Mouse (Mus musculus) heart, embryonic 11.5 days (tissue): ENCODE data around the gene Gprin1. TPM values are rescaled to one million over a fixed set of nuclear protein-coding genes. Genes with fewer than 3 reads are reported as not detected.
A peak's percentile ranks its signal among the peaks of the same experiment; 100 is the strongest.

Experiments
- ATAC-seq: fragments of 200-750 bp; cut with Nextera tagmentation; replicated peaks from 2 replicates; pipeline ENCODE4 v1.8.0; 2017; ENCODE audit warnings: moderate library complexity; ENCODE audit not compliant: insufficient number of reproducible peaks, low FRiP score, low TSS enrichment
- H3K27ac ChIP-seq: fragments of 300-500 bp; sonication (generic); 2 replicates; pipeline ENCODE4 v1.5.1; 2014; ENCODE audit warnings: mild to moderate bottlenecking, low read depth, low read length
- H3K27me3 ChIP-seq: fragments of 300-500 bp; sonication (generic); 2 replicates; pipeline ENCODE4 v1.6.1; 2014; ENCODE audit warnings: mild to moderate bottlenecking, low read length, mixed read lengths; ENCODE audit not compliant: control insufficient read depth, insufficient read depth
- H3K36me3 ChIP-seq: fragments of 300-500 bp; sonication (generic); 2 replicates; pipeline ENCODE4 v1.6.1; 2014; ENCODE audit warnings: mild to moderate bottlenecking, low read length, moderate library complexity, mixed read lengths; ENCODE audit not compliant: control insufficient read depth, insufficient read depth
- H3K4me1 ChIP-seq: fragments of 300-500 bp; sonication (generic); 2 replicates; pipeline ENCODE4 v1.6.1; 2014; ENCODE audit warnings: low read length; ENCODE audit not compliant: control insufficient read depth, insufficient read depth
- H3K4me2 ChIP-seq: fragments of 300-500 bp; sonication (generic); 2 replicates; pipeline ENCODE4 v1.6.1; 2014; ENCODE audit warnings: mild to moderate bottlenecking, moderate library complexity
- H3K4me3 ChIP-seq: fragments of 300-500 bp; sonication (generic); 2 replicates; pipeline ENCODE4 v1.5.1; 2014; ENCODE audit warnings: low read depth, low read length
- H3K9ac ChIP-seq: fragments of 300-500 bp; sonication (generic); 2 replicates; pipeline ENCODE4 v1.6.1; 2014; ENCODE audit warnings: mild to moderate bottlenecking, low read depth, low read length, moderate library complexity
- H3K9me3 ChIP-seq: fragments of 300-500 bp; sonication (generic); replicated peaks from 2 replicates; pipeline ENCODE4 v1.6.1; 2016; ENCODE audit warnings: low read length; ENCODE audit not compliant: control insufficient read depth
- WGBS: fragments of 180-500 bp; shearing (Covaris S2); extraction: QIAGEN DNeasy Blood & Tissue Kit; methylation state at CpG from one replicate; pipeline ENCODE4 v1.1.7; 2014; ENCODE audit not compliant: insufficient replicate concordance; 5-methylcytosine and 5-hydroxymethylcytosine counted together
- polyA plus RNA-seq: library from polyadenylated mRNA; unstranded; fragments of >200 nt; fragmentation: Nextera tagmentation; extraction: Ambion mirVana; gene quantifications from 2 replicates; pipeline ENCODE4 v1.2.1, GENCODE M21; 2014

Gene Gprin1
- 0.13 TPM in 2 replicates for polyA plus RNA-seq

- Histone ChIP-seq H3K27ac (no peak within 1 kb of the TSS), H3K4me1 (peaks cover 6% of the 10 kb centered on the region; the same call in 1 of the 2 replicates), H3K4me3 (peak within 1 kb of the TSS; percentile 54), H3K36me3 (no peaks in the 10 kb centered on the region), H3K4me2 (peak within 1 kb of the TSS; percentile 90), H3K9ac (no peak within 1 kb of the TSS), H3K27me3 (peaks cover 48% of the 10 kb centered on the region), H3K9me3 (no peaks in the 10 kb centered on the region)
- WGBS, result 3% methylated on average over 29 of the region's 29 CpGs
- ATAC-seq, result no peak
Observed at GRCm38 (mm10) chr13:54749864-54750411, at the start of gene Gprin1. Gene Gprin1 (minus strand): TSS chr13:54749874.

GRCm38 (mm10) chr13:54798740-54799139, 49.1 kb upstream of the Gprin1 start:
- H3K4me1 ChIP-seq, result no peaks in the 10 kb centered on the region
- H3K27ac ChIP-seq, result no peak overlapping the region
- no peak overlapping the region for H3K4me3 ChIP-seq
- no peaks in the 10 kb centered on the region for H3K36me3 ChIP-seq
- H3K9me3 ChIP-seq, result no peaks in the 10 kb centered on the region
- H3K4me2 ChIP-seq, result no peak overlapping the region
- WGBS, result 60% methylated on average over 10 of the region's 10 CpGs
- no peak for ATAC-seq
- H3K27me3 ChIP-seq, result peaks cover 17% of the 10 kb centered on the region
- 0 out of 2 replicates have a peak overlapping the region, but pooled peaks have one; percentile 12 for H3K9ac ChIP-seq

GRCm38 (mm10) chr13:54797861-54798643, 48.4 kb upstream of the Gprin1 start:
- H3K4me1 ChIP-seq, result no peaks in the 10 kb centered on the region
- ATAC-seq, result no peak
- 75% methylated on average over 16 of the region's 16 CpGs for WGBS
- H3K9ac ChIP-seq, result no peak overlapping the region
- H3K4me3 ChIP-seq, result no peak overlapping the region
- no peak overlapping the region for H3K27ac ChIP-seq
- no peak overlapping the region for H3K4me2 ChIP-seq
- H3K9me3 ChIP-seq, result no peaks in the 10 kb centered on the region
- H3K36me3 ChIP-seq, result no peaks in the 10 kb centered on the region
- peaks cover 17% of the 10 kb centered on the region for H3K27me3 ChIP-seq

- no peak overlapping the region for H3K4me2 ChIP-seq
- WGBS, result 35% methylated on average over 4 of the region's 4 CpGs
- ATAC-seq, result no peak
- H3K9ac ChIP-seq, result no peak overlapping the region
- H3K27ac ChIP-seq, result no peak overlapping the region
- no peak overlapping the region for H3K4me3 ChIP-seq
- no peaks in the 10 kb centered on the region for H3K9me3 ChIP-seq
- H3K4me1 ChIP-seq, result 0 out of 2 replicates have a peak, but pooled peaks cover 3% of the 10 kb centered on the region
- H3K36me3 ChIP-seq, result no peaks in the 10 kb centered on the region
- H3K27me3 ChIP-seq, result peaks cover 18% of the 10 kb centered on the region
Observed at GRCm38 (mm10) chr13:54797356-54797755, 47.7 kb upstream of the Gprin1 start.

GRCm38 (mm10) chr13:54794843-54795242, 45.2 kb upstream of the Gprin1 start:
- 43% methylated on average over 5 of the region's 5 CpGs for WGBS
- Histone ChIP-seq H3K4me3 (no peak overlapping the region), H3K27ac (no peak overlapping the region), H3K27me3 (peaks cover 39% of the 10 kb centered on the region), H3K4me1 (peaks cover 6% of the 10 kb centered on the region; the same call in 1 of the 2 replicates), H3K9ac (no peak overlapping the region), H3K36me3 (no peaks in the 10 kb centered on the region), H3K4me2 (no peak overlapping the region), H3K9me3 (no peaks in the 10 kb centered on the region)
- no peak for ATAC-seq

GRCm38 (mm10) chr13:54794002-54794577, 44.4 kb upstream of the Gprin1 start:
- no peaks in the 10 kb centered on the region for H3K36me3 ChIP-seq
- H3K4me3 ChIP-seq, result no peak overlapping the region
- no peak overlapping the region for H3K4me2 ChIP-seq
- peaks cover 39% of the 10 kb centered on the region for H3K27me3 ChIP-seq
- H3K27ac ChIP-seq, result no peak overlapping the region
- H3K4me1 ChIP-seq, result peaks cover 8% of the 10 kb centered on the region; the same call in 1 of the 2 replicates
- H3K9me3 ChIP-seq, result no peaks in the 10 kb centered on the region
- no peak for ATAC-seq
- no peak overlapping the region for H3K9ac ChIP-seq
- 75% methylated on average over 16 of the region's 16 CpGs for WGBS

GRCm38 (mm10) chr13:54792259-54793230, 42.9 kb upstream of the Gprin1 start:
- 12% methylated on average over 21 of the region's 21 CpGs for WGBS
- Histone ChIP-seq H3K4me3 (no peak overlapping the region), H3K4me1 (peaks cover 8% of the 10 kb centered on the region; the same call in 1 of the 2 replicates), H3K9me3 (no peaks in the 10 kb centered on the region), H3K36me3 (no peaks in the 10 kb centered on the region), H3K27ac (no peak overlapping the region), H3K9ac (no peak overlapping the region), H3K4me2 (no peak overlapping the region), H3K27me3 (peaks cover 36% of the 10 kb centered on the region)
- ATAC-seq, result no peak
